Mouse (Mus musculus) limb, embryonic 15.5 days (tissue): ENCODE data around the gene Prrt3. TPM values are rescaled to one million over a fixed set of nuclear protein-coding genes. Genes with fewer than 3 reads are reported as not detected.

Experiments
- ATAC-seq: fragments of 200-750 bp; cut with Nextera tagmentation; 2 replicates; pipeline ENCODE4 v1.8.0; 2017; ENCODE audit warnings: low read depth, moderate TSS enrichment; ENCODE audit not compliant: insufficient number of reproducible peaks, low FRiP score, low TSS enrichment
- H3K27ac ChIP-seq: fragments of 300-500 bp; sonication (generic); 2 replicates; pipeline ENCODE4 v1.5.1; 2015; ENCODE audit warnings: moderate library complexity, mild to moderate bottlenecking, inconsistent platforms
- H3K27me3 ChIP-seq: fragments of 300-500 bp; sonication (generic); 2 replicates; pipeline ENCODE4 v1.6.1; 2015; ENCODE audit warnings: inconsistent platforms
- H3K36me3 ChIP-seq: fragments of 300-500 bp; sonication (generic); 2 replicates; pipeline ENCODE4 v1.6.1; 2015; ENCODE audit warnings: inconsistent platforms
- H3K4me1 ChIP-seq: fragments of 300-500 bp; sonication (generic); 2 replicates; pipeline ENCODE4 v1.6.1; 2015; ENCODE audit warnings: inconsistent platforms
- H3K4me2 ChIP-seq: fragments of 300-500 bp; sonication (generic); 2 replicates; pipeline ENCODE4 v1.6.1; 2015; ENCODE audit warnings: mild to moderate bottlenecking, inconsistent platforms
- H3K4me3 ChIP-seq: fragments of 300-500 bp; sonication (generic); 2 replicates; pipeline ENCODE4 v1.5.1; 2015; ENCODE audit warnings: mild to moderate bottlenecking, inconsistent platforms
- H3K9ac ChIP-seq: fragments of 300-500 bp; sonication (generic); 2 replicates; pipeline ENCODE4 v1.6.1; 2015; ENCODE audit warnings: inconsistent platforms
- H3K9me3 ChIP-seq: fragments of 300-500 bp; sonication (generic); 2 replicates; pipeline ENCODE4 v1.6.1; 2016; ENCODE audit warnings: inconsistent platforms
- WGBS: fragments of 180-500 bp; shearing (Covaris S2); methylation state at CpG from one replicate; pipeline ENCODE4 v1.1.7; 2015; 5-methylcytosine and 5-hydroxymethylcytosine counted together
- polyA plus RNA-seq: library from polyadenylated mRNA; unstranded; fragments of >200 nt; fragmentation: Nextera tagmentation; extraction: Ambion mirVana; gene quantifications from 2 replicates; pipeline ENCODE4 v1.2.1, GENCODE M21; 2015

Prrt3 gene
- polyA plus RNA-seq, 1 experiment from 2014 or later, result 0.44 TPM

DNA sequence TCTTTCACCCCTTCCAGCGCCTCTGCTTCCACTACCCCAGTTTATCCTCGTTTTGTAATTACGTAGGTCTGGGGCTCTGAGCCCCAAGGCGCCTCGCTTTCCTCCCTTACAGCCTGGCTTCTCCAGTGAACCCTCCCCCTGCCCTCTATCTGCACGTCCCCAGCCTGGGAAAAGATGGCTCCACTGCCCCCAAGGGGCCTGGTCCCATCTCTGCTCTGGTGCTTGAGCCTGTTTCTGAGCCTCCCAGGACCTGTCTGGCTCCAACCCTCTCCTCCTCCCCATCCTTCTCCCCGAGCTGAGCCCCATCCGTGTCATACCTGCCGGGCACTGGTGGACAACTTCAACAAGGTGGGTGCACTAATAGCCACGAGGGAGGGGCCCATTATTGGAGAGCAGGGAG lies 18.0 kb downstream of the Prrt3 start:
- Histone ChIP-seq H3K9ac (peak overlapping the region; percentile 35), H3K4me2 (peak overlapping the region; percentile 72), H3K36me3 (no peaks in the 10 kb centered on the region), H3K9me3 (no peaks in the 10 kb centered on the region), H3K4me1 (peaks cover 24% of the 10 kb centered on the region), H3K27me3 (peaks cover 38% of the 10 kb centered on the region), H3K4me3 (peak overlapping the region; percentile 45), H3K27ac (peak overlapping the region; percentile 63; the same call in 1 of the 2 replicates)
- ATAC-seq, result no peak
- WGBS, result 12% methylated on average over 10 of the region's 10 CpGs

DNA sequence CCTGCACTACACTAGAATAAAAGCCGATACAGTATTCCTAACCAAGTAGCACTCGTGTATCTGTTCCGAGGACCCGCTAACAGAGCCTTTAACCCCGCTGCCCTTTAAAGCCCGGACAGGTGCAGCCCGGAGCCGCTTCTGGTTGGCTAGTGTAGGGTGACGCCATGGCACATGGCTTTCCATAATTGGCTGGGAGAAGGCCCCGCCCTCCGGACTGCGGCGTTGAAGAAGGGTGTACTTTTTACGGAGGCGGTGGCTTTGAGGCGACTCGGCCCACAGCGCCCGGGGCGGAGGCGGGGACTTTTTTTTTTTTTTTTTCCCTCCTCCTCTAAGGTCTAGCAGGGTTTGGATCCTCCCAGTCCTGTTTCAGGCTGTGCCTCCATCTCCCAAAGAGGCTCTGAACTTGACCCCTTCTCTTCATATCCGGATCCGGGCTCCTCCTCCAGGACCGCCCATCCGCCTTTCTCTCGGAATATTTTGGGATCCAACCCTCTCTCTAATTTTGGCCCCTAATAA lies 18.6 kb downstream of the Prrt3 start, which contains the start of gene Creld1:
Gene Creld1 (plus strand): TSS at position 198 of the 516 bp plus-strand sequence.
- WGBS, result under 1% methylated on average over 26 of the region's 26 CpGs
- peak within 1 kb of the TSS; percentile 63 for H3K27ac ChIP-seq

DNA sequence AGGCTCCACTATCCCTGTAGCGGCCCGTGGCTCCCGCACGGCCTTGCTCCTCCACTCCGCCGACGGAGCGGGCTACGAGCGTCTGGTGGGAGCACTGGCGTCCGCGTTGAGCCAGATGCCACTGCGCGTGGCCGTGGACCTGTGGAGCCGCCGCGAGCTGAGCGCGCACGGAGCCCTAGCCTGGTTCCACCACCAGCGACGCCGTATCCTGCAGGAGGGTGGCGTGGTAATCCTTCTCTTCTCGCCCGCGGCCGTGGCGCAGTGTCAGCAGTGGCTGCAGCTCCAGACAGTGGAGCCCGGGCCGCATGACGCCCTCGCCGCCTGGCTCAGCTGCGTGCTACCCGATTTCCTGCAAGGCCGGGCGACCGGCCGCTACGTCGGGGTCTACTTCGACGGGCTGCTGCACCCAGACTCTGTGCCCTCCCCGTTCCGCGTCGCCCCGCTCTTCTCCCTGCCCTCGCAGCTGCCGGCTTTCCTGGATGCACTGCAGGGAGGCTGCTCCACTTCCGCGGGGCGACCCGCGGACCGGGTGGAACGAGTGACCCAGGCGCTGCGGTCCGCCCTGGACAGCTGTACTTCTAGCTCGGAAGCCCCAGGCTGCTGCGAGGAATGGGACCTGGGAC lies 19.1 kb downstream of the Prrt3 start:
- no peak overlapping the region; the same call in 1 of the 2 replicates for H3K9ac ChIP-seq
- 3% methylated on average over 65 of the region's 65 CpGs for whole genome bisulfite sequencing

More for the DNA sequence above, 18.6 kb downstream of the Prrt3 start, which contains the start of gene Creld1:
- ATAC-seq, result peak; percentile 82
- Histone ChIP-seq H3K4me3 (peak within 1 kb of the TSS; percentile 45), H3K36me3 (no peaks in the 10 kb centered on the region), H3K9ac (peak within 1 kb of the TSS; percentile 35), H3K9me3 (no peaks in the 10 kb centered on the region), H3K4me2 (peak within 1 kb of the TSS; percentile 72), H3K4me1 (peaks cover 24% of the 10 kb centered on the region), H3K27me3 (peaks cover 38% of the 10 kb centered on the region)

DNA sequence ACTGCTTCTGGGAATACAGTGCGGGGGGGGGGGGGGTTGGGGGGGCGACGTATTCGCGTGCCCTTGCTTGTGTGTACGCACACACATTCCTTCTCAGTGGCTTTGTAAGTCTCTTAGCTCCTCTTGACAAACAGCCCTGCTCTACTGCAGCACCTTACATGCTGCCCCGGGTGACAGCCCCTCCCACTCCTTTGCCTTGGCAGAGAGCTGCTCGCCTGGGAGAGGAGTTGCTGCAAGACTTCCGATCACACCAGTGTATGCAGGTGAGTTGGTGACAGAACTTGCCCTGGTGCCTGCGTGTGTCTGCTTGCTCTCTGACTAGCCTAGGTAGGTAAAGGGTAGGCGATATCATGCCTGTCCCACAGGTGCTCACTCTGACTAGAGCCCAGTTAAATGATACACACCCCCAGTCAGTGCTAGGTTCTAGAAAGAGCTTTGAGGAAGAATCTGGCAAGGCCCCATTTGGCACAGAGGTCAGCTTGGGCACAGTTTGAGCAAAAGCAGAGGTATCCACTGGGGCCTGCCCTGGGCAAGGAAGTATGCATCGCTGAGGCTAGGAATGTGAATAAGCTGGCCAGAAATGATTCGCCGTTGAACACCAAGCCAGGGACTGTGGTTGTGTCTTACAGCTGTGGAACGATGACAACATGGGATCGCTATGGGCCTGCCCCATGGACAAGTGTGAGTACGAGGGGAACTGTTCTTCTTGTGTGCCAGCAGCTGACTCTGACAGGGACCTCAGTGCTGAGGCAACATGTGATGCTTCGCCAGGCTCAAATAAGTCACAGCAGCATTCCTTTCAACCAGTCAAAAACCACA lies 21.0 kb downstream of the Prrt3 start:
- H3K4me3 ChIP-seq, result no peak overlapping the region
- no peaks in the 10 kb centered on the region for H3K36me3 ChIP-seq
- H3K4me1 ChIP-seq, result peaks cover 19% of the 10 kb centered on the region
- H3K27me3 ChIP-seq, result peaks cover 38% of the 10 kb centered on the region
- H3K4me2 ChIP-seq, result no peak overlapping the region
- no peaks in the 10 kb centered on the region for H3K9me3 ChIP-seq
- peak overlapping the region; percentile 39 for H3K27ac ChIP-seq
- ATAC-seq, result peak; percentile 13; the same call in 1 of the 2 replicates
- WGBS, result 48% methylated on average over 18 of the region's 18 CpGs
- no peak overlapping the region for H3K9ac ChIP-seq

More for the DNA sequence above, 19.1 kb downstream of the Prrt3 start:
- ATAC-seq, result no peak
- H3K4me2 ChIP-seq, result peak overlapping the region; percentile 72
- H3K4me1 ChIP-seq, result peaks cover 24% of the 10 kb centered on the region
- no peaks in the 10 kb centered on the region for H3K36me3 ChIP-seq
- peak overlapping the region; percentile 45 for H3K4me3 ChIP-seq
- H3K9me3 ChIP-seq, result no peaks in the 10 kb centered on the region
- H3K27ac ChIP-seq, result peak overlapping the region; percentile 47
- peaks cover 38% of the 10 kb centered on the region for H3K27me3 ChIP-seq

DNA sequence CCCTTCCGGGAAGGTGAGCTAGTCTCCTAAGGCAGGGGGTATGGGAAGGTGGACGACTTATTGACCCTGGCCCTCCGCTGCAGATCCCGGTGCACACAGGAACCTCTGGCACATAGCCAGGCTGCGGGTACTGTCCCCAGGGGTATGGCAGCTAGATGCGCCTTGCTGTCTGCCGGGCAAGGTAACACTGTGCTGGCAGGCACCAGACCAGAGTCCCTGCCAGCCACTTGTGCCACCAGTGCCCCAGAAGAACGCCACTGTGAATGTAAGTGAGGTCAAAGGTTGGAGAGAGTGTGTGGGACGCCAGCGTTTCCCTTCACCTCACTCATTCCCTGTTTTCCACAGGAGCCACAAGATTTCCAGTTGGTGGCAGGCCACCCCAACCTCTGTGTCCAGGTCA lies 22.8 kb downstream of the Prrt3 start:
- Histone ChIP-seq H3K9me3 (no peaks in the 10 kb centered on the region), H3K27me3 (peaks cover 41% of the 10 kb centered on the region), H3K4me2 (no peak overlapping the region), H3K27ac (no peak overlapping the region), H3K4me1 (peaks cover 17% of the 10 kb centered on the region), H3K36me3 (no peaks in the 10 kb centered on the region), H3K4me3 (no peak overlapping the region), H3K9ac (no peak overlapping the region)
- WGBS, result 84% methylated on average over 10 of the region's 10 CpGs
- no peak for ATAC-seq

DNA sequence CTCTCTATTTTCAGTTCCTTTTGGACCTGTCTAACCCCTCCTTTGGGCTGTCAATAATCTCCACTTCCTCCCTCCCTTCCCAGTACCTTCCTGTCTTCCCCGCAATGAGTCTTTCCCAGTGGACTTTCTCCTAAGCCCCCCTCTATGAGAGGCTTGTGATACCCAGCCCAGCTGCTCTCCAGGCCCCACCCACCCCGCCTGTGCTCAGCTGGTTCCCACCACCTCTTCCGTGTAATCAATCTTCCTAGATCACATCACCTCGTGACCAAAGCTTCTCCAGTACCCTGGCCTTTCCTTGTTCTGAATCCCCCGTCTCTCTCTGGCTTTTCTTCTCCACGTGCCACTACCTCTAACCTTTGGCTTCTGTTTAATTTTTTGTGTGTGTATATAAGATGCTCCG lies 24.4 kb downstream of the Prrt3 start:
- 37% methylated on average over 7 of the region's 7 CpGs for WGBS
- Histone ChIP-seq H3K9me3 (no peaks in the 10 kb centered on the region), H3K27me3 (peaks cover 36% of the 10 kb centered on the region), H3K4me1 (peaks cover 8% of the 10 kb centered on the region), H3K27ac (no peak overlapping the region), H3K4me3 (no peak overlapping the region), H3K36me3 (no peaks in the 10 kb centered on the region), H3K9ac (no peak overlapping the region), H3K4me2 (no peak overlapping the region)
- no peak for ATAC-seq

DNA sequence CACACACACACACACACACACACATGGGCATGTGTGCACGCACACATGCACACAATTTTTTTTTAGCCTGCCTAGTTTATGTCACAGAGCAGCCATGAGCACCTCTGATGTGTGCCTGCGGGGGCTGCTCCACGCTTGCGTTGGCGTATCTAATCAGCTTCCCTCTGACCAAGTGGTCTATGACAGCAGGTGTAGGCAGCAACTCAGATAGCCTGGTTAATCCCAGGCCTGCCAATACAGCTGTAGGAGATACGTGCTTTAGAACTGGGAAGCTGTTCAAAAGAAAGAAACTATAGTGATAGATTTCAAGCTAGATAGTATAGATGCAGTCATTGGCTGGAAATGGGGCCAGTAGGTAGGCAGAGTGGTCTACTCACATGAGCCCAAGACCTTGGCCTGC lies 28.0 kb downstream of the Prrt3 start:
- Histone ChIP-seq H3K9me3 (no peaks in the 10 kb centered on the region), H3K4me1 (peaks cover 33% of the 10 kb centered on the region), H3K27me3 (peaks cover 23% of the 10 kb centered on the region), H3K27ac (no peak overlapping the region), H3K36me3 (no peaks in the 10 kb centered on the region), H3K4me3 (no peak overlapping the region), H3K4me2 (no peak overlapping the region), H3K9ac (no peak overlapping the region)
- 85% methylated on average over 6 of the region's 6 CpGs for WGBS
- ATAC-seq, result no peak

DNA sequence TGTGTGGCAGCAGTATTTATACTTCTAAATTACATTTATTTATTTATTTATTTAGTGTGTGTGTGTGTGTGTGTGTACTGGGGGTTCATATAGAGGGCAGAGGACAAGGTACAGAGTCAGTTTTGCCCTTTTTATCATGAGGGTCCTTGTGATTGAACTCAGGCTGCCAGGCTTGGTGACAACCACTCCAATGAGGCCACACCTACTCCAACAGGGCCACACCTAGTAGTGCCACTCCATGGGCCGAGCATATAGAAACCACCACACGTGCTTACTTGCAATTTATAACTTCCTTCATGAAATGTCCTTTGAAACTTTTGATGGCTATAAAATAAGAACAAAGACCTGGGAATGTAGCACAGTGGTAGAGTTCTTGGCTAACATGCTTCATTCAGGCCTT lies 28.5 kb downstream of the Prrt3 start:
- H3K27me3 ChIP-seq, result peaks cover 23% of the 10 kb centered on the region
- WGBS, result 34% methylated on average over 2 of the region's 2 CpGs
- H3K9me3 ChIP-seq, result no peaks in the 10 kb centered on the region
- H3K9ac ChIP-seq, result no peak overlapping the region
- no peak overlapping the region for H3K4me2 ChIP-seq
- no peaks in the 10 kb centered on the region for H3K36me3 ChIP-seq
- H3K27ac ChIP-seq, result no peak overlapping the region
- no peak overlapping the region for H3K4me3 ChIP-seq
- H3K4me1 ChIP-seq, result peaks cover 34% of the 10 kb centered on the region
- no peak for ATAC-seq

DNA sequence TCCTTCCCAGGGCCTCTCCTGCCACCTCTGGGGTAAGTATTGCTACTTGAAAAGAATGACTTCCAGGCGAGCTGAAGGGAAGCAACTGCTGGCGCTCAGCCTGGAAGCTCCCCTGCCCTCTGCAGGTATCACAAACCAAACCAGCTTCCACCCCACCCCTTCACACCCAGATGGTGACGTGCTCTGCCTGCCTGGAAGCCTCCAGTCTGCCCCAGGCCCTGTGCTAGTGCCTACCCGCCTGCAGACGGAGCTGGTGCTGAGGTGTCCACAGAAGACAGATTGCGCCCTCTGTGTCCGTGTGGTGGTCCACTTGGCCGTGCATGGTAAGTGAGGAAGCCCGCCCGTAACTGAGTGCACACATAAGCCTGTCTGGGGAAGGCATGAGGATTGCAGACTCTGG lies 29.7 kb downstream of the Prrt3 start:
- H3K4me3 ChIP-seq, result peak overlapping the region; percentile 34; the same call in 1 of the 2 replicates
- no peaks in the 10 kb centered on the region for H3K9me3 ChIP-seq
- H3K27ac ChIP-seq, result peak overlapping the region; percentile 75
- peaks cover 23% of the 10 kb centered on the region for H3K27me3 ChIP-seq
- WGBS, result 60% methylated on average over 10 of the region's 10 CpGs
- no peak for ATAC-seq
- H3K4me1 ChIP-seq, result peaks cover 34% of the 10 kb centered on the region
- no peaks in the 10 kb centered on the region for H3K36me3 ChIP-seq
- no peak overlapping the region for H3K9ac ChIP-seq
- peak overlapping the region; percentile 48 for H3K4me2 ChIP-seq

DNA sequence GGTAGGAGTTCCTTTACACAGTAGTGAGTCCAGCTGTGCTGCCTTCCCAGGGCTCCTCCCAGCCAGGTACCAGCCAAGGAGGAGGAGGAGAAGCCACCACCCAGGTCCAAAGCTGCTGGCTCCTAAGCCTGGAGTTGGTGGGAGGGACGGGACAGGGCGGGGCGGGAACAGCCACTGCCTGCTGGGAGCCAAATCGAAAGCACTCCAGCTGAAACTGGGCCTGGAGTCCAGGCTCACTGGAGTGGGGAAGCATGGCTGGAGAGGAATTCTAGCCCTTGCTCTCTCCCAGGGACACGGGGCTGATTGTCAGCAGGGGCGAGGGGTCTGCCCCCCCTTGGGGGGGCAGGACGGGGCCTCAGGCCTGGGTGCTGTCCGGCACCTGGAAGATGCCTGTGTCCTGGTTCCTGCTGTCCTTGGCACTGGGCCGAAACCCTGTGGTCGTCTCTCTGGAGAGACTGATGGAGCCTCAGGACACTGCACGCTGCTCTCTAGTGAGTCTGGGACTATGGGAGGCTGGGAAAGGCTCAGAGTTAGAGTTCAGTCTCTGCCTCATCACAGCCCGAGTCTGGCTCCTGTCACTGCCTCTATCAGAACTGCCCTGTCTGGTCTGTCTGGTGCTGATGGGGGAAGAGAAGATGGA lies 30.3 kb downstream of the Prrt3 start, which contains the start of gene Il17rc:
Gene Il17rc (plus strand): TSS at position 131 of the 640 bp plus-strand sequence.
- Histone ChIP-seq H3K4me1 (peaks cover 34% of the 10 kb centered on the region), H3K4me2 (peak within 1 kb of the TSS; percentile 48), H3K9ac (no peak within 1 kb of the TSS), H3K9me3 (no peaks in the 10 kb centered on the region), H3K27me3 (peaks cover 23% of the 10 kb centered on the region), H3K36me3 (no peaks in the 10 kb centered on the region), H3K27ac (peak within 1 kb of the TSS; percentile 75), H3K4me3 (peak within 1 kb of the TSS; percentile 34)
- WGBS, result 24% methylated on average over 12 of the region's 12 CpGs
- peak; percentile 45; the same call in 1 of the 2 replicates for ATAC-seq

DNA sequence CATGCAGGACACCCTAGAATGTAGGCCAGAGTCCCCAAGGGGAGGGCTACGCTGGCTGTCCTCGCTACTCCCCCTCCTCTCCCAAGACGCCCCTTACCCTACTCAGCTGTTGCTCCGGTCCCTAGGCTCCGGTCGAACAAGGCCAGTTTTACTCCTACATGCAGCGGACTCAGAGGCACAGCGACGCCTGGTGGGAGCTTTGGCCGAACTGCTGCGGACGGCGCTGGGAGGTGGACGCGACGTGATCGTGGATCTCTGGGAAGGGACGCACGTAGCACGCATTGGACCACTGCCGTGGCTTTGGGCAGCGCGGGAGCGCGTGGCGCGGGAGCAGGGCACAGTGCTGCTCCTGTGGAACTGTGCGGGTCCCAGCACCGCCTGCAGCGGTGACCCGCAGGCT lies 32.3 kb downstream of the Prrt3 start:
- no peak overlapping the region for H3K27ac ChIP-seq
- 2% methylated on average over 31 of the region's 31 CpGs for WGBS

More for the DNA sequence above, 32.3 kb downstream of the Prrt3 start:
- Histone ChIP-seq H3K4me1 (peaks cover 34% of the 10 kb centered on the region), H3K27me3 (peaks cover 28% of the 10 kb centered on the region), H3K9me3 (no peaks in the 10 kb centered on the region), H3K4me3 (peak overlapping the region; percentile 44), H3K9ac (0 out of 2 replicates have a peak overlapping the region, but pooled peaks have one; percentile 23), H3K4me2 (peak overlapping the region; percentile 78), H3K36me3 (no peaks in the 10 kb centered on the region)
- ATAC-seq, result no peak
